Mouse (Mus musculus) layer of hippocampus, postnatal 10 days (tissue): ENCODE results near the gene Glt8d1. TPM values are rescaled to one million over a fixed set of nuclear protein-coding genes. Genes with fewer than 3 reads are reported as not detected.

Source experiments
- DNase-seq, 2 experiments: peaks; one replicate each; pipeline ENCODE4 v3.0.0; 2021; ENCODE audit warnings: low spot score in 2 of 2
- long read RNA-seq: library from polyadenylated mRNA; stranded (forward); transcript quantifications from one replicate; pipeline ENCODE4 v2.0.0, GENCODE M21; 2023
- total RNA-seq, 2 experiments: library from RNA; stranded (reverse); gene quantifications; 2 replicates each; pipeline ENCODE4 v1.2.3; 2021

Glt8d1 gene
- 10 to 100 TPM; 33.8 to 37.7 TPM for total RNA-seq
- long read RNA-seq, transcript Glt8d1-202 (10 exons, 1,498 nt): major isoform, 7 of 29 reads
- long read RNA-seq, partial matches to known transcripts: 3 of 29 reads
- long read RNA-seq, other reads (novel, unspliced or antisense): 15 of 29 reads

GRCm38 (mm10) chr14:31001307-31002205 lies at the start of gene Glt8d1, which contains the start of gene Spcs1:
Glt8d1 (plus strand) TSS chr14:31001400.
Spcs1 (minus strand) TSS chr14:31001672.
- DNase-seq: peak; percentile 86 to 89

- no peak for DNase-seq
These were observed 42.7 kb upstream of the Glt8d1 start for GRCm38 (mm10) chr14:30958517-30958916.

- no peak for DNase-seq
These were observed 42.2 kb upstream of the Glt8d1 start for GRCm38 (mm10) chr14:30959031-30959430.

GRCm38 (mm10) chr14:30960366-30960765 lies 40.8 kb upstream of the Glt8d1 start:
- DNase-seq: no peak

GRCm38 (mm10) chr14:30974204-30974603 lies 27.0 kb upstream of the Glt8d1 start:
- DNase-seq: peak; percentile 11 to 21

GRCm38 (mm10) chr14:30976222-30976621 lies 25.0 kb upstream of the Glt8d1 start:
- no peak for DNase-seq

GRCm38 (mm10) chr14:30996417-30996816 lies 4.8 kb upstream of the Glt8d1 start:
- DNase-seq: no peak

- DNase-seq: no peak
These were observed 844 bp upstream of the Glt8d1 start for GRCm38 (mm10) chr14:31000356-31000755.

- DNase-seq: no peak
These were observed 339 bp upstream of the Glt8d1 start for GRCm38 (mm10) chr14:31000816-31001306.

GRCm38 (mm10) chr14:31004527-31004926 lies 3.3 kb downstream of the Glt8d1 start:
- no peak for DNase-seq

GRCm38 (mm10) chr14:31006779-31007178 lies 5.6 kb downstream of the Glt8d1 start:
- no peak for DNase-seq

- DNase-seq: no peak
These were observed 10.4 kb downstream of the Glt8d1 start for GRCm38 (mm10) chr14:31011588-31011987.

- no peak for DNase-seq
These were observed 12.7 kb downstream of the Glt8d1 start for GRCm38 (mm10) chr14:31013928-31014327.

- DNase-seq: no peak
These were observed 14.9 kb downstream of the Glt8d1 start for GRCm38 (mm10) chr14:31016063-31016462.

GRCm38 (mm10) chr14:31017854-31018253 lies 16.7 kb downstream of the Glt8d1 start:
- no peak for DNase-seq

- peak; percentile 96 to 98 for DNase-seq
These were observed 17.7 kb downstream of the Glt8d1 start, which contains the start of the genes Pbrm1 and Gnl3 for GRCm38 (mm10) chr14:31018860-31019291. Pbrm1 (plus strand) TSS chr14:31019138. Gnl3 (minus strand) TSS chr14:31019152.

GRCm38 (mm10) chr14:31019331-31020205 lies 18.4 kb downstream of the Glt8d1 start:
- DNase-seq: no peak

GRCm38 (mm10) chr14:31022579-31022978 lies 21.4 kb downstream of the Glt8d1 start:
- no peak for DNase-seq

GRCm38 (mm10) chr14:31025785-31026184 lies 24.6 kb downstream of the Glt8d1 start:
- DNase-seq: no peak

- DNase-seq: no peak
These were observed 44.1 kb downstream of the Glt8d1 start for GRCm38 (mm10) chr14:31045296-31045695.

- DNase-seq: no peak
These were observed 44.6 kb downstream of the Glt8d1 start for GRCm38 (mm10) chr14:31045817-31046216.
